Mouse (Mus musculus) midbrain, postnatal 0 days (tissue): ENCODE results near the gene Actr6. TPM values are rescaled to one million over a fixed set of nuclear protein-coding genes. Genes with fewer than 3 reads are reported as not detected.
"Not testable (repeated sequence)": the region's sequence is repeated elsewhere in the genome, so short reads cannot be mapped to it uniquely, and the experiment has no call there.

Experiments
- ATAC-seq: fragments of 200-750 bp; cut with Nextera tagmentation; 2 replicates; pipeline ENCODE4 v1.8.0; 2017; ENCODE audit warnings: moderate number of reproducible peaks, mild to moderate bottlenecking, moderate TSS enrichment, moderate library complexity; ENCODE audit not compliant: low FRiP score
- DNase-seq: peaks from one replicate; pipeline ENCODE4 v3.0.0-alpha.2; 2015; ENCODE audit warnings: low spot score
- H3K27ac ChIP-seq: fragments of 300-500 bp; sonication (generic); 2 replicates; pipeline ENCODE4 v1.5.1; 2014; ENCODE audit warnings: low read depth, mild to moderate bottlenecking, low read length, mixed read lengths
- H3K27me3 ChIP-seq: fragments of 300-500 bp; sonication (generic); 2 replicates; pipeline ENCODE4 v1.6.1; 2014; ENCODE audit warnings: low read length, control low read depth, mixed read lengths; ENCODE audit not compliant: insufficient read depth
- H3K36me3 ChIP-seq: fragments of 300-500 bp; sonication (generic); 2 replicates; pipeline ENCODE4 v1.6.1; 2014; ENCODE audit warnings: low read length, control low read depth, mixed read lengths; ENCODE audit not compliant: insufficient read depth
- H3K4me1 ChIP-seq: fragments of 300-500 bp; sonication (generic); 2 replicates; pipeline ENCODE4 v1.6.1; 2014; ENCODE audit warnings: mild to moderate bottlenecking, control low read depth, antibody characterized with exemption, low read length, mixed read lengths; ENCODE audit not compliant: insufficient read depth
- H3K4me2 ChIP-seq: fragments of 300-500 bp; sonication (generic); 2 replicates; pipeline ENCODE4 v1.6.1; 2014; ENCODE audit warnings: low read depth, mild to moderate bottlenecking, low read length, mixed read lengths; ENCODE audit not compliant: poor library complexity, severe bottlenecking
- H3K4me3 ChIP-seq: fragments of 300-500 bp; sonication (generic); 2 replicates; pipeline ENCODE4 v1.5.1; 2014; ENCODE audit warnings: low read depth, mild to moderate bottlenecking, low read length, moderate library complexity
- H3K9ac ChIP-seq: fragments of 300-500 bp; sonication (generic); replicated peaks from 2 replicates; pipeline ENCODE4 v1.6.1; 2014; ENCODE audit warnings: mild to moderate bottlenecking, low read length, moderate library complexity, mixed read lengths; ENCODE audit not compliant: poor library complexity, severe bottlenecking
- H3K9me3 ChIP-seq: fragments of 300-500 bp; sonication (generic); 2 replicates; pipeline ENCODE4 v1.6.1; 2016; ENCODE audit warnings: low read length, control low read depth
- CTCF ChIP-seq: IDR thresholded peaks from 2 replicates; pipeline ENCODE4 v1.5.1; 2016; ENCODE audit warnings: antibody characterized with exemption, mild to moderate bottlenecking
- WGBS: fragments of 180-500 bp; shearing (Covaris S2); extraction: QIAGEN DNeasy Blood & Tissue Kit; methylation state at CpG from one replicate; pipeline ENCODE4 v1.1.7; 2014; 5-methylcytosine and 5-hydroxymethylcytosine counted together
- polyA plus RNA-seq: library from polyadenylated mRNA; unstranded; fragments of >200 nt; fragmentation: Nextera tagmentation; extraction: Ambion mirVana; gene quantifications from 2 replicates; pipeline ENCODE4 v1.2.1, GENCODE M21; 2015
- total RNA-seq: library from RNA; depleted of rRNA; stranded (reverse); fragments of >200 nt; gene quantifications from 2 replicates; pipeline ENCODE4 v1.2.3, GENCODE M21; 2014

Actr6 gene
- total and polyA plus RNA-seq, 2 experiments from 2014 or later: 37.3 to 63.9 TPM

GRCm38 (mm10) chr10:89708720-89709119, 23.4 kb downstream of the Actr6 start:
- no peak for TF ChIP-seq CTCF
- Histone ChIP-seq H3K27ac (no peak overlapping the region), H3K36me3 (peaks cover 11% of the 10 kb centered on the region; the same call in 1 of the 2 replicates), H3K4me2 (no peak overlapping the region), H3K9me3 (no peaks in the 10 kb centered on the region), H3K4me1 (no peaks in the 10 kb centered on the region), H3K9ac (no peak overlapping the region), H3K27me3 (no peaks in the 10 kb centered on the region), H3K4me3 (no peak overlapping the region)
- ATAC-seq: no peak
- 41% methylated on average over 10 of the region's 10 CpGs for WGBS
- no peak for DNase-seq

- Histone ChIP-seq H3K4me2 (no peak overlapping the region), H3K27ac (no peak overlapping the region), H3K4me3 (no peak overlapping the region), H3K36me3 (peaks cover under 1% of the 10 kb centered on the region; the same call in 1 of the 2 replicates), H3K9me3 (no peaks in the 10 kb centered on the region), H3K4me1 (no peaks in the 10 kb centered on the region), H3K27me3 (no peaks in the 10 kb centered on the region), H3K9ac (no peak overlapping the region)
- TF ChIP-seq CTCF: peak; percentile 41
- 80% methylated on average over 3 of the region's 3 CpGs for WGBS
- DNase-seq (no peak), ATAC-seq (no peak)
Measured at GRCm38 (mm10) chr10:89707397-89707796, 24.7 kb downstream of the Actr6 start.

DNA sequence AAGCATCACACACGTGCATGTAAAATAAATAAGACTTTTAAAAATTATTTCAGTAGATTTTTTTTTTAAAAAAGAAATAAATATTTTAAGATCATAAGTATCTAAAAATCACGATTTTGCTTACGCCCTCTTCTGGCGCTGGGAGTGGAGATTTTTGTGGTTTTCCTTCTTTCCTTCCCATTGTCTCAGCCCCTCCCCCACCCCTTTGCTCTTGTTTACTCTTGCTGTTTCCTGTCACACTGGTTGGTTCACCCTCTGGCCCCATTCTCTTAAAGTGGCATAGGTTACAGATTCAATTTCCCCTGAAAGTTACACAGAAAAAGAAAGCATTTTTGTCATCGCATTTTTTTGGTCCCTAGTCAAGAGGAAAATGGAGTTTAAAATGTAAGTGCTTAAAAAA, 29.1 kb downstream of the Actr6 start:
- DNase-seq: no peak
- Histone ChIP-seq H3K9me3 (no peaks in the 10 kb centered on the region), H3K4me1 (no peaks in the 10 kb centered on the region), H3K4me2 (no peak overlapping the region), H3K27me3 (no peaks in the 10 kb centered on the region), H3K4me3 (no peak overlapping the region), H3K27ac (no peak overlapping the region), H3K9ac (no peak overlapping the region), H3K36me3 (no peaks in the 10 kb centered on the region)
- no peak for TF ChIP-seq CTCF
- ATAC-seq: no peak
- 60% methylated on average over 5 of the region's 5 CpGs for whole genome bisulfite sequencing

- WGBS: 94% methylated on average over 3 of the region's 3 CpGs
- no peak for ATAC-seq
- TF ChIP-seq CTCF: no peak
Measured at GRCm38 (mm10) chr10:89697956-89698355, 34.1 kb downstream of the Actr6 start.

GRCm38 (mm10) chr10:89696270-89696669, 35.8 kb downstream of the Actr6 start:
- not testable (repeated sequence) for ATAC-seq, H3K27ac ChIP-seq, H3K9me3 ChIP-seq, H3K4me3 ChIP-seq, DNase-seq, H3K4me2 ChIP-seq, H3K4me1 ChIP-seq, H3K9ac ChIP-seq, H3K27me3 ChIP-seq, H3K36me3 ChIP-seq
- WGBS: 66% methylated on average over 2 of the region's 2 CpGs

More at GRCm38 (mm10) chr10:89697956-89698355, 34.1 kb downstream of the Actr6 start:
- H3K36me3 ChIP-seq: no peaks in the 10 kb centered on the region
- H3K4me1 ChIP-seq: no peaks in the 10 kb centered on the region
- no peak for DNase-seq
- H3K4me3 ChIP-seq: no peak overlapping the region
- no peak overlapping the region for H3K9ac ChIP-seq
- H3K27me3 ChIP-seq: no peaks in the 10 kb centered on the region
- H3K27ac ChIP-seq: no peak overlapping the region
- H3K9me3 ChIP-seq: no peaks in the 10 kb centered on the region
- H3K4me2 ChIP-seq: no peak overlapping the region

DNA sequence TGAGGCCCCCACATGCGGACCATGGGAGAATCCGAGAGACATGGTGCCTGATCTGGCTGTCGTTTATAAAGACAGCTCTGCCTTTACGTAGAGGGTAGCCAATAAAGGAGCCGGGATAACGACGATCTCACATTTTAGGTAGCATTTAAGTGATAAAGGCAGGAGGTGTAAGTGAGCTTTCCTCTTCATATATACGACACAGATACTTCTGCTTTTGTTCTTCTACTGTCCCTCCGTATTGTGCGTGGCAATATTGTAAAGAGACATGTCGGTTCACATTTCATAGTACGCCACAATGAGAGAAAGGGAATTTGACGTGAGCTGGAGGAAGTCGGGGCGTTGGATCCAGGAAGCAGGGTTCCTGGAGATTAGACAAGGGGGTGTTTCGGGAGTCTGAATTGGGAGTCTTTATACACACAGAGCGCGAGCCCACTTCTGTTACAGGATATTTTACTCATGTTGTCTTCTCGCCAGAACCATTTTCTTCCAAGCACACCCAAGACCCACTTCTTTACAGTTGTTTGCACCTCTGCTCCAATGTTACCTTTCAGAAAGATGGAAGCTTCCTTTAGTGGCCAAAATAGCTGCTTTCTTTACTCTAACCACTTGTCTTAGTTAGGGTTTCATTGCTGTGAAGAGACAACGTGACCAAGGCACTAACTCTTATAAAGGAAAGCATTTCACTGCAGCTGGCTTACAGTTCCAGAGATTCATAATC, 36.7 kb downstream of the Actr6 start:
- no peak overlapping the region for H3K4me3 ChIP-seq
- TF ChIP-seq CTCF: no peak
- H3K27me3 ChIP-seq: no peaks in the 10 kb centered on the region
- H3K27ac ChIP-seq: no peak overlapping the region
- DNase-seq: no peak
- ATAC-seq: no peak
- H3K9ac ChIP-seq: no peak overlapping the region
- H3K4me1 ChIP-seq: no peaks in the 10 kb centered on the region
- H3K36me3 ChIP-seq: no peaks in the 10 kb centered on the region
- H3K4me2 ChIP-seq: no peak overlapping the region
- WGBS: 78% methylated on average over 20 of the region's 20 CpGs
- H3K9me3 ChIP-seq: no peaks in the 10 kb centered on the region
